Mouse (Mus musculus) midbrain, embryonic 10.5 days (tissue): ENCODE measurements around the gene Kdelc2. TPM values are rescaled to one million over a fixed set of nuclear protein-coding genes. Genes with fewer than 3 reads are reported as not detected.

Experiments used
- DNase-seq: peaks from one replicate; pipeline ENCODE4 v3.0.0-alpha.2; 2017; ENCODE audit warnings: low spot score
- H3K27ac ChIP-seq: fragments of 300-500 bp; sonication (generic); replicated peaks from 2 replicates; pipeline ENCODE4 v1.5.1; 2016; ENCODE audit warnings: mild to moderate bottlenecking
- H3K27me3 ChIP-seq: fragments of 300-500 bp; sonication (generic); 2 replicates; pipeline ENCODE4 v1.6.1; 2016; ENCODE audit warnings: low read depth, mild to moderate bottlenecking; ENCODE audit not compliant: poor library complexity, severe bottlenecking
- H3K36me3 ChIP-seq: fragments of 300-500 bp; sonication (generic); 2 replicates; pipeline ENCODE4 v1.6.1; 2016; ENCODE audit warnings: mild to moderate bottlenecking, moderate library complexity
- H3K4me1 ChIP-seq: fragments of 300-500 bp; sonication (generic); 2 replicates; pipeline ENCODE4 v1.6.1; 2016
- H3K4me3 ChIP-seq: fragments of 300-500 bp; sonication (generic); 2 replicates; pipeline ENCODE4 v1.5.1; 2016; ENCODE audit warnings: mild to moderate bottlenecking, moderate library complexity
- H3K9me3 ChIP-seq: fragments of 300-500 bp; sonication (generic); replicated peaks from 2 replicates; pipeline ENCODE4 v1.6.1; 2016; ENCODE audit warnings: mild to moderate bottlenecking
- WGBS: fragments of 180-500 bp; shearing (Covaris S2); methylation state at CpG from one replicate; pipeline ENCODE4 v1.1.7; 2016; 5-methylcytosine and 5-hydroxymethylcytosine counted together
- polyA plus RNA-seq: library from polyadenylated mRNA; unstranded; fragments of >200 nt; fragmentation: Nextera tagmentation; extraction: Ambion mirVana; gene quantifications from 2 replicates; pipeline ENCODE4 v1.2.1, GENCODE M21; 2016

Gene Kdelc2
- polyA plus RNA-seq, 1 experiment from 2014 or later = 9.4 TPM

DNA sequence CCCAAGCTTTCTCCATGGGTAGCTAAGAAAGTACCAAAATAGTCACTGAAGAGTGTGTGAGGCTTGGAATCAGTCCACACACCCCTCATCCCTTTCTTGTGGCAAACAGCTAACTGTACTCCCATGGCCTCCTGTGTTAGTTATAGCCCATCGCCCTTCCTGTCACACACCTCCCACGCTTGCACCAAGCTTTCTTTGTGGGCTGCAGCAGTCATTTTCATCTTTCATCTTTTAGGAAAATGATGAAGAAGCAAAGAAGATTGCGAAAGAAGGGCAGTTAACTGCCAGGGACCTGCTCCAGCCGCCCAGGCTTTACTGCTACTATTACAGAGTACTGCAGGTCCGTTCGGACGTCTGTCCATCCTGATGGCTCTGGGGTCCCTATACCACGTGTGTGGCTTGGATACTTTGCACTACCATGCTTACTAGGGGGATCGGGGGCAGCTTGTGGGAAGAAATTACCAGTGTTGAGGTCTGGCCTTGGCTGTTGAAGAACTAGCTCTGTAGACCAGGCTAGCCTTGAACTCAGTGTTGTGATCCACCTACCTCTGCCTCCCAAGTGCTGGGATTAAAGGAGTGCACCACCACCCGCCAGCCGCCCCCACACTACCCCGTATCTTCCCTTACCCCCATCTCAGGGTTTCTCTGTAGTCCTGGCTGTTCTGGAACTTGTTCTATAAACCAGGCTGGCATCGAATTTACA, 14.0 kb downstream of the Kdelc2 start:
- no peaks in the 10 kb centered on the region for H3K36me3 ChIP-seq
- 84% methylated on average over 13 of the region's 13 CpGs for WGBS
- H3K4me3 ChIP-seq = no peak overlapping the region
- DNase-seq = no peak
- H3K27ac ChIP-seq = no peak overlapping the region
- no peaks in the 10 kb centered on the region for H3K9me3 ChIP-seq
- no peaks in the 10 kb centered on the region for H3K27me3 ChIP-seq
- peaks cover 6% of the 10 kb centered on the region for H3K4me1 ChIP-seq

DNA sequence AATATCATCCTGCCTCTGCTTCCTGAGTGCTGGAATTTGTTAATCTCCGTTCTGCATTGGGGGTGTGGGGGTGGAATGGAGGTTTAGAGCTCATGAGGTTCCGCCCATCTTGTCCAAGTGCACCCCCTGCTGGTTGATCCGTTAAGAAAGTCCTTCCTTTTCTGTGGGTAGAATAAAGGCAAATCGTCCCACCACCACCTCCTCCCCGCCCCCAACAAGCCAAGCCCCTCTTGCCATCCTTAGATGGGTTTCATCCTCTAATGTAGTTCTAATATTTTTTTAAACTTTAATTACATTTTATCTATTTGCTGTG, 14.5 kb downstream of the Kdelc2 start:
- H3K27ac ChIP-seq = no peak overlapping the region
- DNase-seq = peak; percentile 48
- H3K9me3 ChIP-seq = no peaks in the 10 kb centered on the region
- no peaks in the 10 kb centered on the region for H3K27me3 ChIP-seq
- H3K4me1 ChIP-seq = peaks cover 6% of the 10 kb centered on the region
- H3K36me3 ChIP-seq = no peaks in the 10 kb centered on the region
- WGBS = 13% methylated on average over 5 of the region's 5 CpGs
- no peak overlapping the region for H3K4me3 ChIP-seq

DNA sequence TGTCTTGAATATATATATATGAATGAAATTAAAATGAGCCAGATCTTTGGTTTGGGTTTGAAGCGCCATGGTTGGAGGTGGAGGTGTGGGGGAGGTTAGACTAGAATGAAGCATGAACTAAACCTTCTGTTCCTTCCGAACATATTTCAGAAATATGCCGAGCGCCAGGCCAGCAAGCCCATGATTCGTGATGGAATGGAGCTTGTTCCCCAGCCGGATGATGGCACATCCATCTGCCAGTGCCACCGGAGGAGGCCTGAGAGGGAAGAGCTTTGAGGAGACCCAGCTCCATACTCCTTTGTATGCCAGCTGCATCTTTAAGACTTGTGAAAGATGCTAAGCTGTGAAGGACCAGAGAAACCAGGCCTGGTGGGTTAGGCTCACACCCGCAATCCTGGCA, 15.7 kb downstream of the Kdelc2 start:
- no peaks in the 10 kb centered on the region for H3K36me3 ChIP-seq
- no peak for DNase-seq
- H3K4me1 ChIP-seq = peaks cover 9% of the 10 kb centered on the region
- no peak overlapping the region for H3K4me3 ChIP-seq
- H3K27ac ChIP-seq = no peak overlapping the region
- H3K9me3 ChIP-seq = no peaks in the 10 kb centered on the region
- WGBS = 94% methylated on average over 8 of the region's 8 CpGs
- H3K27me3 ChIP-seq = no peaks in the 10 kb centered on the region

GRCm38 (mm10) chr9:53400696-53401095, 16.9 kb downstream of the Kdelc2 start:
- DNase-seq = no peak
- no peaks in the 10 kb centered on the region for H3K36me3 ChIP-seq
- no peak overlapping the region for H3K4me3 ChIP-seq
- no peaks in the 10 kb centered on the region for H3K27me3 ChIP-seq
- 94% methylated on average over 4 of the region's 4 CpGs for WGBS
- H3K27ac ChIP-seq = no peak overlapping the region
- peaks cover 20% of the 10 kb centered on the region for H3K4me1 ChIP-seq
- no peaks in the 10 kb centered on the region for H3K9me3 ChIP-seq

DNA sequence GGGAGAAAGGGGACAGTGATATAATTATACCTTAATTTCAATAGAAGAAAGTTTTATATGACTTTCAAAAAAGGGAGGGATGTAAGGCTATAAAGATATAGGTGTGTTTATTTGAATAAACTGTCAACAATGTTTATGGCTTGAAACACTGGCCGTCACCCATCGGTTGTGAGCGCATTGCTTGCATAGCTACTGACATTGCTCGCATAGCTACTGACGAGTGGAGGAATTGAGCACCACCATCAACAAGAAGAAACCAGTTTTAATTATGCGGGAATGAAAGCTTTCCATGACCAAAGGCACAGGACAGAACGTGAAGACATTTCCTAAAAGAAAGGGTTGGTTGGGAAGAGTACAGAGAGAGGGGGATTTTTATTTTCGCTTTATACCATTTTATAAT, 17.3 kb downstream of the Kdelc2 start:
- no peak overlapping the region for H3K27ac ChIP-seq
- H3K36me3 ChIP-seq = no peaks in the 10 kb centered on the region
- DNase-seq = no peak
- WGBS = 89% methylated on average over 8 of the region's 8 CpGs
- H3K4me3 ChIP-seq = no peak overlapping the region
- peaks cover 21% of the 10 kb centered on the region for H3K4me1 ChIP-seq
- H3K9me3 ChIP-seq = no peaks in the 10 kb centered on the region
- no peaks in the 10 kb centered on the region for H3K27me3 ChIP-seq

GRCm38 (mm10) chr9:53402291-53402711, 18.5 kb downstream of the Kdelc2 start, which contains the start of gene 4930550C14Rik:
Gene 4930550C14Rik (plus strand): TSS chr9:53402325.
- Histone ChIP-seq H3K27ac (0 out of 2 replicates have a peak within 1 kb of the TSS, but pooled peaks have one; percentile 4), H3K9me3 (no peaks in the 10 kb centered on the region), H3K4me1 (peaks cover 21% of the 10 kb centered on the region), H3K27me3 (no peaks in the 10 kb centered on the region), H3K4me3 (no peak within 1 kb of the TSS), H3K36me3 (no peaks in the 10 kb centered on the region)
- 33% methylated on average over 11 of the region's 11 CpGs for WGBS
- no peak for DNase-seq

GRCm38 (mm10) chr9:53402991-53403390, 19.2 kb downstream of the Kdelc2 start:
- no peak for DNase-seq

DNA sequence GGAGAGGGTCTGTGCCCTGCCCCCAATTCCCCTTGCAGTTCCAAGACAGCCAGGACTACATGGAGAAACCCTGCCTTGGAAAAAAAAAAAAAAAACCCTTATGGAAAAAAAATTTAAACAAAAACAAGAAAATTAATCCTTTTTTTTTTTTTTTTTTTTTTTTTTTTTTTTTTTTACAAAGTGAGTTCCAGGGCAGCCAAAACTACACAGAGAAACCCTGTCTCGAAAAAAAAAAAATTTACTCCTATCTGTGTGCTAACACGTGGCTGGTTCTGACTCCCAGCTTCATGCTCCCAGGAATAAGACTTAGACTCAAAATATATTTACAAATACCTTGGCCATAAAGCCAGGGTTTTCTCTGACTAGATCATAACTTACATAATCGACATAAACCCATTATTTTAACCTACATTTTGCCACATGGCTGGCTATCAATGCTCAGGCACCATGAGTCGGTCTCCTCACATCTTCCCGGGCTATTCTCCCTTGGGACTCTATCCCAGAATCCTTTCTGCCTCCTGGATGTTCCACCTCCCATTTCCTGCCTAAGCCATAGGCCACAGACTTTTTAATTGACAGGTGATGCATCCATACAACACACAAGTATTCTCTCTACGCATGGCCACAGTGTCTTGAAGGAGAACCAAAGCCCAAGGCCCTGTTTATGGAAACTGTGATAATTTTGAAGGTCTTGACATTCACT, 20.4 kb downstream of the Kdelc2 start:
- Histone ChIP-seq H3K36me3 (no peaks in the 10 kb centered on the region), H3K27ac (peak overlapping the region; percentile 91; the same call in 1 of the 2 replicates), H3K27me3 (no peaks in the 10 kb centered on the region), H3K9me3 (no peaks in the 10 kb centered on the region), H3K4me3 (no peak overlapping the region), H3K4me1 (peaks cover 21% of the 10 kb centered on the region)
- WGBS = 79% methylated on average over 6 of the region's 6 CpGs
- DNase-seq = no peak

More at GRCm38 (mm10) chr9:53402991-53403390, 19.2 kb downstream of the Kdelc2 start:
- H3K27me3 ChIP-seq = no peaks in the 10 kb centered on the region
- no peaks in the 10 kb centered on the region for H3K36me3 ChIP-seq
- H3K27ac ChIP-seq = no peak overlapping the region
- H3K4me3 ChIP-seq = no peak overlapping the region
- H3K9me3 ChIP-seq = no peaks in the 10 kb centered on the region
- peaks cover 21% of the 10 kb centered on the region for H3K4me1 ChIP-seq
- 87% methylated on average over 8 of the region's 8 CpGs for WGBS

GRCm38 (mm10) chr9:53404753-53405722, 21.2 kb downstream of the Kdelc2 start:
- peak; percentile 90 for DNase-seq
- no peaks in the 10 kb centered on the region for H3K9me3 ChIP-seq
- WGBS = 26% methylated on average over 21 of the region's 21 CpGs
- H3K4me1 ChIP-seq = peaks cover 21% of the 10 kb centered on the region
- no peaks in the 10 kb centered on the region for H3K36me3 ChIP-seq
- H3K27me3 ChIP-seq = no peaks in the 10 kb centered on the region
- peak overlapping the region; percentile 54 for H3K4me3 ChIP-seq
- H3K27ac ChIP-seq = peak overlapping the region; percentile 91

DNA sequence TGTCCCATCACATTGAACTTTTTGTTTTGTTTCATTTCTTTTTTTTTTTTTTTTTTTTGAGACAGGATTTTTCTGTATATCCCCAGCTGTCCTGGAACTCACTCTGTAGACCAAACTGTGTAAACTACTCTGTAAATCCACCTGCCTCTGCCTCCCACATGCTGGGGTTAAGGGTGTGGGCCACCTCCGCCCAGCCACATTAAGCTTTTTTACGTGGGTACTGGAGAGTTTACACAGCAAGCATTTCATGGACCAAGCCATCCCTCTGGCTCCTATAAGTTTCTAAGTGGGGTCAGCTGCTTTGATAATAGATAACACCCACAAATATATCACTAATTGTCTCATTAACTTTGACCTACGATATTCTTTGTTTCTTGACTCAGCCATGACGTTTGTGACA, 24.7 kb downstream of the Kdelc2 start:
- Histone ChIP-seq H3K4me3 (no peak overlapping the region), H3K9me3 (no peaks in the 10 kb centered on the region), H3K36me3 (no peaks in the 10 kb centered on the region), H3K27me3 (no peaks in the 10 kb centered on the region), H3K27ac (no peak overlapping the region), H3K4me1 (peaks cover 15% of the 10 kb centered on the region)
- WGBS = 91% methylated on average over 4 of the region's 4 CpGs
- no peak for DNase-seq

- H3K4me3 ChIP-seq = no peak overlapping the region
- H3K4me1 ChIP-seq = peaks cover 15% of the 10 kb centered on the region
- no peak for DNase-seq
- no peaks in the 10 kb centered on the region for H3K36me3 ChIP-seq
- no peaks in the 10 kb centered on the region for H3K9me3 ChIP-seq
- no peaks in the 10 kb centered on the region for H3K27me3 ChIP-seq
- H3K27ac ChIP-seq = no peak overlapping the region
- WGBS = 87% methylated on average over 2 of the region's 2 CpGs
Measured at GRCm38 (mm10) chr9:53408953-53409361, 25.1 kb downstream of the Kdelc2 start.

GRCm38 (mm10) chr9:53409427-53409826, 25.6 kb downstream of the Kdelc2 start:
- Histone ChIP-seq H3K9me3 (no peaks in the 10 kb centered on the region), H3K36me3 (no peaks in the 10 kb centered on the region), H3K27ac (no peak overlapping the region), H3K4me3 (no peak overlapping the region), H3K4me1 (peaks cover 14% of the 10 kb centered on the region), H3K27me3 (no peaks in the 10 kb centered on the region)
- no peak for DNase-seq
- WGBS = 94% methylated on average over 3 of the region's 3 CpGs
